Mouse (Mus musculus) brain, embryonic 14.5 days (tissue): Measurements from ENCODE around the gene Tmem135. TPM values are rescaled to one million over a fixed set of nuclear protein-coding genes. Genes with fewer than 3 reads are reported as not detected.

Experiments
- DNase-seq: peaks from one replicate; pipeline ENCODE4 v3.0.0-alpha.2; 2011; ENCODE audit warnings: low read depth
- CTCF ChIP-seq: fragments of 200-500 bp; IDR thresholded peaks from 2 replicates; pipeline ENCODE4 v1.5.1; 2012; ENCODE audit warnings: inconsistent platforms, mild to moderate bottlenecking, moderate library complexity, borderline replicate concordance; ENCODE audit not compliant: insufficient read depth, insufficient read length; ENCODE audit errors: extremely low read depth
- POLR2A ChIP-seq: fragments of 200-500 bp; IDR thresholded peaks from 2 replicates; pipeline ENCODE4 v1.6.1; 2012; ENCODE audit warnings: mild to moderate bottlenecking, inconsistent platforms, borderline replicate concordance; ENCODE audit not compliant: poor library complexity, insufficient read depth, insufficient read length, severe bottlenecking; ENCODE audit errors: extremely low read depth
- polyA plus RNA-seq: library from polyadenylated mRNA; depleted of rRNA; stranded (reverse); fragments of >200 nt; gene quantifications from 2 replicates; pipeline ENCODE4 v1.2.3, GENCODE M21; 2012

Tmem135 gene
- polyA plus RNA-seq, 1 experiment, result 17.4 TPM

DNA sequence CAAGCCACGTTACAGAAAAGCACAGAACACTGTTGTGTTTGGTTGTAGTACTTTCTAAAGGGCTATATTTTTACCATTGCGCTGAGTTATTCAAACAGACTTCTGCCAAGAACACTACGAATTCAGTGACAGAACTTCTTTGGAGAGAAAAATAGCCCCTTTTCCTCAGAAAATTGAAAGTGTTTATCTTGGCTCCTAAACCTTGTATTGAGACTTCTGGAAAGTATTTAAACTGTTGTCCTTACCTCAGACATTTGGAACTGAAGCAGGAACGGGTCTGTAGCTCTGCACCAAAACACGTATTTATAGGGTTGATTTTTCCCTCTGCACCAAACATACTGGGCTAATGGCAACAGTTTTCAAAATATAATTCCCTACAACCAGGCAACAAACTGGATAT is 210.6 kb downstream of the Tmem135 start:
- no peak for DNase-seq
- TF ChIP-seq CTCF (no peak), POLR2A (no peak)

DNA sequence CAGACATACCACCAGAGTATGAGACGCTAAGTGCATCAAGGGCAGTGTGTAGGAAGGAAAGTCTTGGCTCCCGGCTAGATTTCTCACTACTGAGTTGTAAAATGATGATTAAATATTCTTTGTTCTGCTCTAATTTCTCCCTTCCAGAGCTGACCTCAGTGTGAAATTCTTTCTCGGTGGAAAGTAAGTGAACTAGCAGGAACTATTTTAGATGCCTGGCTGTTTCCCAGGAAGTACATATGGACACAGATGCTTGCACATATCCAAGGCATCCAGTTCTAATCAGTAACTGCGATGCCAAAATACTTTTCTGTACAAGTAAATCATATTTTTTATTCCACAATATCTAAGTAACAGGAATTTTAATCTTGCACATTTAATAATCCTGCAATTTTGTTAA is 220.1 kb downstream of the Tmem135 start:
- no peak for TF ChIP-seq CTCF
- TF ChIP-seq POLR2A, result no peak
- peak; percentile 24 for DNase-seq

DNA sequence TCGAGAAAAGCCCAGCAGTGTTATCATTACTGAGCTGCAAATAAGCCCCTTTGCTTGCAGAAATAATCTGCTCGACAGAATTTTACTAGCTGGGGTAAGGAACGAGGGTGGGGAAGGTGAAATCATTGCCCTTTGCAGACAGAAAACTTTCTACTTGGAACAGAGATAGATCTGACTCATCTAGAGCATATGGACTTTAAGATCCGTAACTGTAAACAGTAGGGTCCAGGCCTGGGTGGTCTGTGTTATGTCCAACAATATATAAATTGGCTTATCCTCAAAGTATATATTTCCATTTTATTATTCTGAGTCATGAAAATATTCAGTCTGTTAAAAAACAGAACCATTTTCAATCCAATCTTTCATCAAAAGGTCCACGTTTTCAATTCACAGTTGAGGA is 221.1 kb downstream of the Tmem135 start:
- no peak for TF ChIP-seq CTCF
- no peak for TF ChIP-seq POLR2A
- no peak for DNase-seq

DNA sequence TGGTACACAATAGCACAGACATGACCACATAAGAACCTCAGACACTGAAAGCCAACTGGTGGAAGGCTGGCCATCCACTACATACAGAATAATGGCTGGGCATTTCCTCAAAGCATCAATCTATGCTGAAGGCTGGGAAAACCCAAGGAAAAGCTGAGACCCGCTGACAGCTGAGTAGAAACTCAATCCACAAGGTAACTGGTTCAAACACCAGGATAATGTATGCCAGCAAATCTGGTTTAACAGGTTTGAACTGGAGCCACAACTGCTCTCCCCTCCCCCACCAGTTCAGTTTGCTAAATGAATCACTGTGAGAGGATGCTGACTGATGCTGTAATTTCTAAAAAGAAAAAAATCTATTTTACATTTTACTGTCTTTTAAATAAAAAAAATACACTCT is 222.7 kb downstream of the Tmem135 start:
- TF ChIP-seq POLR2A, result no peak
- DNase-seq, result no peak

DNA sequence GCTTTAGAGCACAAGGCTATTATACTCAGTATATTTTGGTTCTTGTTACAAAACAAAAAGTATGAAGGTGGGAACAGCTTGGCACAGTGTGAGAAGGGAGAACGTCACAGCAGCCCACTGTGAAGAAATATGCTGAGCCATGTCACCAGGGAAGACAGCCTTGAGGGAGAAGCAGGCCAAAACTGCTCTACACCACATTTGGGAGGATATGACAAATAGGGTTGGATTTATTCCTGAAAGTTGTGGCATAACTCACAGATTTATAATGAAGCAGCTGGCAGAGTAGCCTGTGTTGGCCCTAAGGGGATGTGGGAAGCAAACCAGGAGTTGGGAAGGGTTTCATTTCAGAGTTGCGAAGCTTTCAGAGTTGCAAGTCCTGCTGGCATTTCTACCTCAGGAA is 225.4 kb downstream of the Tmem135 start:
- peak; percentile 12 for DNase-seq
- TF ChIP-seq POLR2A (no peak), CTCF (no peak)

DNA sequence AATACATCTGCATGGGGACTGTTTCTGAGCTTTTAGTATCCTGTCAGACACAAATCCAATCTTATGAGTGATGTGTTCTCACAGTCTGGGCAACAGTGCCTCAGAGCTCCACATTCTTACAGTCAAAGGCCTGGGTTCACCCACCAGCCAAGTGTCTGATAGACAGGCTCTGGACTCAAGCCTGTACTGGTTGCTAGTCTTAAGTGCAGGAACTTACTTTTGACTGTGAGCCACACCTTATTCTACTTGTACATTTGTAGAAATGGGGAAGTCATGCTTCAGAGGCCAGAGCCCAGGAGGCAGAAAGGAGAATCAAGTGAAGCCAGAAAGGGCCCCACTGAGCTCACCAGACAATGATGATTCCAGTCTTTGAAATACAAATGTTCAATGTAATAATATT is 226.1 kb downstream of the Tmem135 start:
- TF ChIP-seq CTCF, result no peak
- no peak for TF ChIP-seq POLR2A
- no peak for DNase-seq

DNA sequence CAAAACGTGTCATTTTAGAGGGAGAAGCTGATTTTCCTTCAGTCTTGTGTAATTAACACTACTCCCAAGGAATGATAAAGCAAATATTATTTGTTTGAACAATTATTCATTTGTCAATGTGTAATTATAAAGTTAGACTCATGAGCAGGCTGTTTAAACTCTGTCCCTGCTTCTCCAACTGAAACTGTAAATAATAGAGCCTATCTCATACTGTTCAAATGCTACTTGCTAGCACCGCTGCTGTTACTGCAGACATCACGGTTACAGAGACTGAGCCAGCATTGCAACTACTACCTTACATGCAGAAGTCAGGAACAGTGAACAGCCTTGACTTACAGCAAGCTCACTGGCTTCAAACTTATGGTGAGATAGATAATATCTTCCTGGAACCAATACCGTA is 229.6 kb downstream of the Tmem135 start:
- TF ChIP-seq CTCF (no peak), POLR2A (no peak)
- DNase-seq, result no peak

DNA sequence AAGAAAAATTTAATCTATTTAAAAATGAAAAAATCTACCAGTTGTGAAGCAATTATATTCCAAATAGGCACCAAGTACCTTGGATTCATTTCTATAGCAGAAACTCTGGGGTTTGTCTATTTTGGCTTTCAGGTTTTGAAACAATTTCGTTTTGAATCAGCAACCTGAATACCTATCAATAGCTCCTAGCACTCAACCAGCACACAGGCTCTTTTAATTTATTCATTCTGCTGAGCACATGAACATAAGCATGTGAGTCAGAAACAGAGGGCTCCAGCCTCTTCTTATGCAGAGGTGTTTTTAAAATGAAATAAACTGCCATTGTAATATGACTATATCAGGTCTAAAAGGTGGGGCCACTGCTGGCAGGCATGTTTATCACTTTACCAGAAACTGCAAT is 231.0 kb downstream of the Tmem135 start:
- no peak for DNase-seq
- TF ChIP-seq POLR2A, result no peak
- TF ChIP-seq CTCF, result no peak

DNA sequence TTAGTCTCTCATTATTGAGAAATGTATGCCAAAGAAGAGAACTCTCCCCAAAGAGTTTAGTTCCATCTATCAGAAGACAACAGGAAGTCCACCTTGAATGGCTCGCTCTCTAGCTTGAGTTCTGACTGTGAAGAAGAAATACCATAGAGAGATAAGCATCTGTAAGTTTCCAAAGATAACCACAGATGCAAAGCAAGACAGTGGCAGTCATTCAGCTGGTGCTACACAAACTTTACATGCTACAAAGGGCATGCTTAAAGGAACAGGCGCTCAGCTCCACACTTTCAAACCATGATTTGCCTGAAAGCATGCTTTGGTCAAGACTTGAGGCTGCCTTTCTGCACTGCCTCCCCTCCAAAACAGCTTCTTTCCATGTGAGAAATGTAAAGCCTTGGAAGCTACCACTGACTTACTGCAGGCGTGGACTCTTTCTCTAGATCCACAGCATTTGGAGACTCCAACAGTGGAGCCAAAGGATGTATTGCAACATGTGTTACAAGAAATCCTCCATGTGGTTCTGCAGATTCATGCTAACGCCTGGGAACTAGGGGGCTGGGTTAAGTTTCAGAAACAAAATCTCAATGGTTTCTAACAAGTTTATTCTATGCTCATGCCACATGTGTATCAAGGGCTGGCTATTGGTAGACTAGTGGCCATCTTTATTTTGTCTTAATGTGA is 232.1 kb downstream of the Tmem135 start:
- TF ChIP-seq CTCF, result no peak
- no peak for TF ChIP-seq POLR2A
- DNase-seq, result no peak

DNA sequence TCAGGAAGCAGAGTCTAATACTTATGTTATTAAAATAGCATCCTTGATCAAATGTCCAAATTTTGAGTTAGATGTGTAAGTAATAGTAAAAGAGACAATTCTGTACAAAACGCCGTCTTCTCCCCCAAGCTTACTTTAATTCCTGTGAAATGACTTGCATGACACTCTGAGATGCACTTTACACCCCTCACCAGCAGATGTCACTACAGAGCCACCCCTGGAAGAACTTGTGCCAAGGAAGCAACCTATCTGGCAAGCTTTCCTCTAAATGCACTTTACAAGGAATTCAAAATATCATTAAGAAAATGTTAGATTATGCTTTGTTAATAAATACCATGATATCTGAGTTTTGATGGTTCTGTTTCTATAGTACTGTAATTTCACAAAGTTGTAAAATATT is 235.4 kb downstream of the Tmem135 start:
- DNase-seq, result peak; percentile 94
- TF ChIP-seq CTCF, result peak; percentile 86; the same call in 1 of the 2 replicates
- TF ChIP-seq POLR2A, result no peak

DNA sequence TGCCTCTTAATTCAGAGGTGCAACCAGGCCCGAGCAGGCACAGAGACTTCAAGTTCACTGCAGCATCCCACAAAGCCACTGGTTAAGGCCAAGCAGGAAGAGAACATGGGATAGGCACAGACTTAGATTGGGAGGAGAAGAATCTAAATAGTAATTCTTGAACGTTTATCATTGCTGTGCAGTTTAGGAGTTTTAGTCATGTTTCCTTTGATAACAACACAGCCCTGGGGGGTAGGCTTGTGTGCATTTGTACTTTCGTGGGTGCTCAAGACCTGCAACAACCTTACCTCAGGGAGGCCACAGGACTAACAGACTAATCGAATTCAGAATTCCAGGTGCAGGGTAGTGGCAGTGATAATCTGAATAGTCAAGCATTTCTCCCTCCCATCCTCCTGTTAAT is 238.5 kb downstream of the Tmem135 start:
- DNase-seq, result no peak
- TF ChIP-seq CTCF (no peak), POLR2A (no peak)

DNA sequence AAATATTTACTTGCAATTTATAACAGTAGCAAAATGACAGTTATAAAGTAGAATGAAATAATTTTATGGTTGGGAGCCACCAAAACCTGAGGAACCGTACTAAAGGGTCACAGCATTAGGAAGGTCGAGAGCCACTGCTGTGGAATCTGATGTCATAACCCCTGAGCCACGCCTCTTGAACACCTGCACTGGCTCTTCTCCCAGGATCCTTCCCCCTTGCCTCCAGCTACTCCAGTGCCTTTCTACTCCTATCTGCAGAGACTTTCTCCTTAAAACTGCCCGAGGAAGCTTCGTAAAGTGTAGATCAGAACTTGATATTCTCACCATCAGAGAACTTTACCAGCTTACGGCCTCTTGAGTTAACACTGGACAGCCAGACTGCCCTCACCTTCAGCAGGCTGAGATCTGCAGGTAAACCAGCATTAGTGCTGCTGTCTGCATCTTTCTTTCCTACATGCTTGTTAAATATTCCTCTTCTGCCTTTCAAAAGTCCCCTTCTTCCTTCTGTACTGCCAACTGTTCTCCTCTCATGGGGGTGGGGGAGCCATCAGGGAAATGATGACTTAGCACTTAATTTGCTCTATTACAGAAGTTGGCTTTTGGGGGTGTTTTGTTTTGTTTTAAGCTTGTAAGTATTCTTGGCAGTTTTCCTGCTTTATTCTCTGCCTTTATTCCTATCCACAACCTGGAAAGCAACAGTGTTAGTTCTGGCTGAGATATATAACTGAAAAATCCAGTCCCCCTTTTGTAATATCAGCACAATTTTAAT is 242.2 kb downstream of the Tmem135 start:
- DNase-seq, result peak; percentile 23
- TF ChIP-seq CTCF, result no peak
- no peak for TF ChIP-seq POLR2A

DNA sequence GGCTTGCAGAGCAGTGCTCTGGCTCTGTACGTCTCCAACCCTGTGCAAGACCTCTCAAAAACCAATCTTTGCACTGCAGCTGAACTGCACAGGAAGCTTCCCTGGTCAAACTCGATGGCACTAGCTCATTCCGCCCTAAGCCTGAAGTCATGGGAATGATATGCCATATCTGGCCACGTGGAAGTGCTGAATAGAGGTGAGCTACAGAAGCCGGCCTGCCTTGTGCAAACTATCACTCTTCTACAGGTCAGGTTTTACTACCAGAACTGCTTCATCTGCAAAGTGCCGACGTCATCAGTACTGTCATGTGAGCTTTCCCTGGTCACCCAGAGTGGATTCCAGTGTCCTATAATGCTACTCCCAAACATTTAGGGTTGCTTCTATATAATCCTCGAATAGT is 246.7 kb downstream of the Tmem135 start:
- TF ChIP-seq POLR2A (no peak), CTCF (no peak)
- no peak for DNase-seq
